Mouse (Mus musculus) left cerebral cortex, adult 2 months (tissue): ENCODE results near the gene Mkks. TPM values are rescaled to one million over a fixed set of nuclear protein-coding genes. Genes with fewer than 3 reads are reported as not detected.
A peak's percentile ranks its signal among the peaks of the same experiment; 100 is the strongest.
"Not testable (repeated sequence)": the region's sequence is repeated elsewhere in the genome, so short reads cannot be mapped to it uniquely, and the experiment has no call there.

Source experiments
- DNase-seq, 2 experiments: peaks; one replicate each; pipeline ENCODE4 v3.0.0; 2021 to 2022; ENCODE audit warnings: low spot score in 2 of 2, mixed read lengths in 1 of 2; ENCODE audit errors: extremely low spot score in 1 of 2
- H3K27ac ChIP-seq: fragments of 200-600 bp; 2 replicates; pipeline ENCODE4 v1.8.1; 2022
- H3K4me3 ChIP-seq: fragments of 200-600 bp; 2 replicates; pipeline ENCODE4 v1.8.1; 2022
- CTCF ChIP-seq: fragments of 200-600 bp; IDR thresholded peaks from 2 replicates; pipeline ENCODE4 v1.8.1; 2022; ENCODE audit warnings: antibody characterized with exemption, mild to moderate bottlenecking, moderate library complexity
- intact Hi-C: fragments of 180-260 bp; cut with DNase I; formaldehyde crosslinking; loops from one replicate; pipeline ENCODE4 v1.15.1; 2025
- total RNA-seq, 2 experiments: library from RNA; stranded (reverse); gene quantifications; 2 replicates each; pipeline ENCODE4 v1.2.3; 2021

The Mkks gene
- total RNA-seq, 2 experiments from 2014 or later = 22.0 to 27.1 TPM

DNA sequence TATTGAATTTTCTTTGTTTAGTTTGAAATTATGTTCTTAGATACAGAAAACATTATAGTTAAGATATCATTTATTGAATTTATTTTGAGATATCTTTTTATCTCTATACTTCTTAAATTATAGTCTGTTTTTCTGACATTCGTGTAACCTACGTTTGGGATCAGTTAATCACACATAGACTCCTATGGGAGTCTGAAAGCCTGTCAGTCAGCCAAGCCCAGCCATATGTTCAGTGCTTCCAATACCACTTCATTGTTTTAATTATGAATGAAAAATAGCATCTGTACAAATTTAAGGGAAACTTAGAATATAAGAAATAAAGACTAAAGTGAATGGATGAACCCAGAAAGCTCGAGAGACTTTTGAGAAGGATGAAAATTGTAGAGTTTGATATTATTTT lies 17.4 kb upstream of the Mkks start:
- Histone ChIP-seq H3K27ac (no peak overlapping the region), H3K4me3 (no peak overlapping the region)
- intact Hi-C loops = no loop called here
- DNase-seq = no peak
- TF ChIP-seq CTCF = no peak

DNA sequence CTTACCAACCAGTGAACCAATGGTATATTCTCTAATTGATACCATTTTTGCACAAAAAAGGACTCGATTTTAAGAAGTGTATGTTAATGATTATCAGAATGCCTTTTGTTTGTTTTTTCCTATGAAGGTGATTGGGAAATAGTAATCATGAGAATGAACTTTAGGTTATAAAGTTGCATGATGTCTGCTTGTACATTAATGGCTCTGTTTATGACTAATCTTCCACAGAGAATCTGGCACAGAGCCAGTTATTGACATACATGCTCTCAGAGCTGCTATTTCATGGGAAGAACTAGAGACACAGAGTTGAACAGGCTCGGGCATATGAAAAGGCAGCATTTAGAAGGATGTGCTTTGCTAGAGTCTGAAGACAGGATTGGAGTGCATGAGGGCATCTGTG lies 4.9 kb upstream of the Mkks start:
- no peak overlapping the region for H3K4me3 ChIP-seq
- no peak for DNase-seq
- no peak overlapping the region for H3K27ac ChIP-seq
- TF ChIP-seq CTCF = no peak
- intact Hi-C loops = no loop called here

DNA sequence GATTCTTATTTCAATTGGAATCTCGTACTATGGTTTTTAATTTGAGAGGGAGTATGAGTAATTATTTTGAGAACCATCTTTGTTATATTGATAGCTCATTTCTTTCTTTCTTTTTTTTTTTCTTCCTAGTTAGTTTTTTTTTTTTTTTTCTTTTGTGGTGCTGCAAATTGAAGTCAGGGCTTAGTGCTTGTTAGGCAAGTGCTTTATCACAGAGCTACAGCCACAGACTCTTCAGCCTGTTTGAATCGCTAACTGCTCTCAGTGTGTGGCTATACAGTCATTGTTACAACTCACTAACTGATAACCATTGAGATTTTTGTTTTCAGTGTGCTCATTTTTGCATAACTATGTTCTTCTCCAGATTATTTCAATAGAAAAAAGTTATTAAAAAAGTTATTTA lies 3.3 kb upstream of the Mkks start:
- Histone ChIP-seq H3K4me3 (no peak overlapping the region), H3K27ac (no peak overlapping the region)
- no peak for DNase-seq
- intact Hi-C loops = loop anchor here (5.0 kb wide), 1 partner anchor 223 kb away; the partner anchor contains the start of gene Jag1
- TF ChIP-seq CTCF = no peak

DNA sequence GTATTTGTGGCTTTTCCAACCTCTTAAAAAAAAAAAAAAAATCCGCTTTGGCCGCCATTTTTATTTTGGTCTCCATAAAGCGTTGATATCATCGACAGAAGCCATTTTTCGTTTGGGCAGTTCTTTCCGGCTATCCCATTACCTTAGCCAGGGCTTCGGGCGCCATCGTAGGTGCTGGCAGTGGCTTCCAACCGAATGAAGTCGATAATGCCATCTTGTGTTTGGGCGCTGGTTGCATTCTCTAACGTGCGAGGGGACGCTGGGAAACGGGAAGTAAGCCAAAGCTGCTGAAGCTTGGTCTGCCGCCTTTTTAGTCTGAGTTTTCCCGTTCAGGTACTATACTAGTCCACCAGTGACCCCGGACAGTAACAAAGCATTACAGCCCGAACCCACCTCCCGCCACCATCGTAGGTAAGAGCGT lies 772 bp upstream of the Mkks start:
- peak; percentile 94 to 96 for DNase-seq
- intact Hi-C loops = loop anchor here (2.0 to 5.0 kb wide), 2 partner anchors 179 to 225 kb away; partner anchors contain the start of genes Jag1 and Snap25
- no peak for TF ChIP-seq CTCF
- H3K4me3 ChIP-seq = peak overlapping the region; percentile 80
- peak overlapping the region; percentile 98 for H3K27ac ChIP-seq

DNA sequence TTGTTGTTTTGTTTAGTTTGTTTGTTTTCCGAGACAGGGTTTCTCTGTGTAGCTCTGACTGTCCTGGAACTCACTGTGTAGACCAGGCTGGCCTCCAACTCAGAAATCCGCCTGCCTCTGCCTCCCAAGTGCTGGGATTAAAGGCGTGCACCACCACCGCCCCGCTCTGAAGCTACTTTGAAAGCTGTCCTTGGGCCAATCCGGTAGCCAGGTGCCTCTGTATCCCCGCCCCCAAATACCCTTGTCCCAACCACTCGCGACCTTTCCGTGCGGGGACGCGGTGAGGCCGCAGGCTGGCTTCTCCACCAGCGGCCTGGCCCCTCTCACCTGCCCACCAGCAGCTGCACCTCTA lies 497 bp downstream of the Mkks start:
- H3K27ac ChIP-seq = peak overlapping the region; percentile 98
- H3K4me3 ChIP-seq = peak overlapping the region; percentile 80
- intact Hi-C loops = loop anchor here (2.0 to 5.0 kb wide), 2 partner anchors 178 to 227 kb away; partner anchors contain the start of genes Jag1 and Snap25
- DNase-seq = not testable (repeated sequence)

DNA sequence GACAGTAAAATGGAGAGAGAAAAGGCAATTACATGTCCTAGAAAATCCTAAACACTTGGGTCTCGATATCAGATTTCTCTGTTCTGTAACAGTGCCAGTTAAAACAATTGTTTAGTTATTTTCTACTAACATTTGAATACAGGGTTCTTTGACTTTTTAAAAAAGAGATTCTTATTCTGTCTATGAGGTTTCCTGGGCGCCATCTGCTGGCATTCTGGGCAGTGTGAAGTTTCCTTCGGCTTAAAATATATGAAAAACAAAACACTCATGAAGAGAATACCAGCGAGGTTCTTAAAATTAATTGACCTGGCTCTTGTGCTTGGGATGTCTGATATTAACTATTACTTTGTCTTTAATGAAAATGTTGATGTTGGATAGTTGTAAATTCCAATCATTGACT lies 4.3 kb downstream of the Mkks start:
- intact Hi-C loops = loop anchor here (1.0 to 5.0 kb wide), 4 partner anchors 169 to 920 kb away; no protein-coding TSS in a partner anchor
- Histone ChIP-seq H3K4me3 (no peak overlapping the region), H3K27ac (peak overlapping the region; percentile 13; the same call in 1 of the 2 replicates)
- TF ChIP-seq CTCF = peak; percentile 68
- DNase-seq = peak; percentile 34 to 52

DNA sequence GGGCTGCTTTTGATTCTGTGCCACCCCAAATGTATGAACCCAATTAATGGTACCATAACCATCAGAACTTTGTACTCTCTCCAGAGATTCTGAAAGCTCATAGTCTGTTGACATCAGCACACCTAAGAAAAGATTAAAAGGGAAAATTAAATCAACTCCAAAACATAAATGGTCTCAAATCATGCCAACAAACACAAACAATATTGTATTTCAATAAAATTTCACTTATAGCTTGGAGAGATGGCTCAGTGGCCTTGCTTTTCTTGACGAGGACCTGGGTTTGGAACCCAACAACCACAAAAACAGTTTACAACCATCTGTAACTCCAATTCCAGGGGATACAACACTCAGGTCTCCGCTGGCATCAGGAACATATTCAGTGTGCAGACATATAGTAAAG lies 5.6 kb downstream of the Mkks start, which contains the start of gene AL731706.2:
Gene AL731706.2 (minus strand): TSS at position 101 of the 400 bp plus-strand sequence.
- H3K4me3 ChIP-seq = no peak within 1 kb of the TSS
- intact Hi-C loops = loop anchor here (5.0 kb wide), 1 partner anchor 918 kb away; no protein-coding TSS in a partner anchor
- TF ChIP-seq CTCF = no peak
- no peak within 1 kb of the TSS for H3K27ac ChIP-seq
- DNase-seq = no peak

DNA sequence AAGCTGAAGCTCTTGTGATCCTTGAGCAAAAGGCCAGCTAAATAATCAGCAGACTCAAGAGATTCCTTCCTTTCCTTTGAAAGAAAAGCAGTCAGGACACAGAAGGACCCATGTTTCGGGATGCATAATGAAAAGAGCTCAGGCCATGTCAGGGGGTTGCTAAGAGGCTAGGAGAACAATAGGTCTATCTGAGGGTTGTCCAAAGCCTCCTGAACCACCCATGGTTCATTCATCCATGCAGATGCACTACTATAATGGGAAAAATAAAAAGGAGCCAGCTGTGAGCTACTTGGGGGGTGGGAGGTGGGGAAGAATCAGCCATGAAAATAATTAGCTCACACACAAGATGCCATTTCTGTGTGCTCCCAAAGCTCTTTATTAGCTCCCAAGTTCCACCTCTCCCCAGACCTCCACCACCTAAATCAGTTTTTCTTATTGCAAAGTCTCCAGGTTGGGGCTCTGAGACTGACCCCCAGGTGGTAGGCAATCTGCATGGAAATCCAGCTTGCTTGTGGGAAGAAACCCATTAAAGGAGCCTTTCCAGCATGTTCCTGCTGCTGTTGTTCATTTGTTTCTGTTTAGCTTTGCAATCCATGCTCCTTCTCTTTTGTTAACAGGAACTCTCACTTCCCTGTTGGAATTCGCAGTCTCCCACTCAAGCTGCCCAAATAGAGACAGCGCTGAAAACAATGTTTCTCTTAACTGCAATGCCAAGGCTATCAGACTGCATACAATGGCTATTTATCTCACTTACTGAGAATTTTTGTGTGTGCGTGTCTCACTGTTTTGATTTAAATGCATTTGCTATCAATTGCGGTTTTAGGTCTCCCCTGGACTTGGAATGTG lies 36.4 kb downstream of the Mkks start:
- TF ChIP-seq CTCF = no peak
- Histone ChIP-seq H3K27ac (no peak overlapping the region), H3K4me3 (no peak overlapping the region)
- DNase-seq = no peak
- intact Hi-C loops = no loop called here

DNA sequence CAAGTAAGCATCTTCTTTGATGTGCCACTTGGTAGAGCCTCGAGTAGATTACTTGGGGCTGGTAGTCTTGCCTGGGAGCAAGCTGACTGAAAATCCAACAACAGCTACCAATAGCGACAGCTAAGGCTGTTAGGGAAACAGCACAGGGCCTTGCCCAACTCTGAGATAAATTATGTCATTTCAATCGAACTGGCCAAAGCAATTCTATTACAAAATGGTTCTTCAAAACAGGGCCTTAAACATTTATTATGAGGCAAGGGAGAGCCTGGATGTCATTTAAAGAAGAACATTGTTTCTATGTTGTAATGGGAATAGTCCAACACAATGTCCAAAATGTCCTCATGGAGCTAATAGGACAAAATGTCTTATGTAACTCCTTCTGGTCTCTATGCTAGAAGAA lies 40.8 kb downstream of the Mkks start:
- intact Hi-C loops = no loop called here
- H3K4me3 ChIP-seq = no peak overlapping the region
- H3K27ac ChIP-seq = no peak overlapping the region
- DNase-seq = no peak
- TF ChIP-seq CTCF = no peak

DNA sequence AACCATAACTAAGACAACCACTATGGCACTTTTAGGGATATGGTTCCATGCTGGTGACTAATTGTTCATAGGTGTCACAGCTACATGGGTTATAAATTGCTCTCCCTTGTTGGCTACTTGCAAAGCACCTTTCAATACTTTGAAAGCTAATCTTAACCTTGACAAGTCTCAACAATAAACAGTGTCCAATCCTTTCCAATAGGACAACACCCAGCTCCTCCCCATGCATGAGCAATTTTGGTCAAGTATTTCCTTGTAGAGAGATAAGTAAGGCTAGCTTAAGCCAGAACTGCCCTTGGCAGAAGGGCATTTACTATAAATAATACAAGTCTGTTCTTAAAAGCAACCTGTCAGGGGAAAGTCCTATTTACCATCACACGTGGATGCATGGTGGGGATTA lies 53.2 kb downstream of the Mkks start:
- no peak for TF ChIP-seq CTCF
- H3K4me3 ChIP-seq = no peak overlapping the region
- intact Hi-C loops = loop anchor here (10.0 kb wide), 1 partner anchor 243 kb away; no protein-coding TSS in a partner anchor
- H3K27ac ChIP-seq = no peak overlapping the region
- no peak for DNase-seq

DNA sequence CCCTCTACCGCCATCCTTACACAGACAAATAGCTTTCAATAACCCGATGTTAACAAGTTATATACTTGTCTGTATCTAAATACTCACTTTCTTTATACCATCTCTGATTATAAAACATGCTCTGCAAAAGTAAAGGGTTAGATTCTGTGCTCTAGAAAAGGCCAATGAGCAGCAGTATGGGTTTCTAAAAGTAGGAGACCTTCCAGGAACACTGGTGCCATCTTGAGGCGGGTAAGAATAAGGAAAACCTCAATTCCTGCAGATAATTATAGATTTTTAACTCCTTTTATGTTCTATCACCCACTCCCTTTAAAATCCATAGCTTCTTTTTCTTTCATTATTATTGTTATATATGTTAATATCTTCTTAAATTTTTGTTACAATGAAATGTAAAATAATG lies 55.3 kb downstream of the Mkks start:
- peak; percentile 68 for TF ChIP-seq CTCF
- H3K27ac ChIP-seq = peak overlapping the region; percentile 33; the same call in 1 of the 2 replicates
- peak in 1 of 2 experiments; percentile 26 for DNase-seq
- no peak overlapping the region for H3K4me3 ChIP-seq
- intact Hi-C loops = loop anchor here (2.0 to 10.0 kb wide), 2 partner anchors 241 to 347 kb away; no protein-coding TSS in a partner anchor

DNA sequence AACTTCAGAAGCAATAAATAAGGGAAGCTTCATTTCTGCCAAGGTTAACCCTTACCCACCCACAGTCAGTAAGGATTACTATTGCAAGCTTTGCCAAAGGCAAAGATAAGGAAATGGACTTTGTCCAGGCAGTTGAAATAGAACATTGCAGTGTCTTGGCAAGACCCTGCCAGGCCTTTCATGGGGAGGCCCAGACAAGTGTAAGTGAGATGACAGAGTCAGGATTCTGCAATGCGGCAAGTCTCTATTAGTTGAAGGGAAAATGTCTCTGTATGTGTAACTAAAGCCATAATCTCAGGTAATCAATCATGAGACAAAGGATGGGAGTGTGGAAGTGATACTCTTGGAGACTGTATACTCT lies 56.5 kb downstream of the Mkks start:
- Histone ChIP-seq H3K4me3 (no peak overlapping the region), H3K27ac (no peak overlapping the region)
- no peak for TF ChIP-seq CTCF
- no peak for DNase-seq
- intact Hi-C loops = loop anchor here (2.0 to 10.0 kb wide), 2 partner anchors 240 to 346 kb away; no protein-coding TSS in a partner anchor
